ENCODE assay signal across 8 mouse cellular contexts in the genomic region with DNA sequence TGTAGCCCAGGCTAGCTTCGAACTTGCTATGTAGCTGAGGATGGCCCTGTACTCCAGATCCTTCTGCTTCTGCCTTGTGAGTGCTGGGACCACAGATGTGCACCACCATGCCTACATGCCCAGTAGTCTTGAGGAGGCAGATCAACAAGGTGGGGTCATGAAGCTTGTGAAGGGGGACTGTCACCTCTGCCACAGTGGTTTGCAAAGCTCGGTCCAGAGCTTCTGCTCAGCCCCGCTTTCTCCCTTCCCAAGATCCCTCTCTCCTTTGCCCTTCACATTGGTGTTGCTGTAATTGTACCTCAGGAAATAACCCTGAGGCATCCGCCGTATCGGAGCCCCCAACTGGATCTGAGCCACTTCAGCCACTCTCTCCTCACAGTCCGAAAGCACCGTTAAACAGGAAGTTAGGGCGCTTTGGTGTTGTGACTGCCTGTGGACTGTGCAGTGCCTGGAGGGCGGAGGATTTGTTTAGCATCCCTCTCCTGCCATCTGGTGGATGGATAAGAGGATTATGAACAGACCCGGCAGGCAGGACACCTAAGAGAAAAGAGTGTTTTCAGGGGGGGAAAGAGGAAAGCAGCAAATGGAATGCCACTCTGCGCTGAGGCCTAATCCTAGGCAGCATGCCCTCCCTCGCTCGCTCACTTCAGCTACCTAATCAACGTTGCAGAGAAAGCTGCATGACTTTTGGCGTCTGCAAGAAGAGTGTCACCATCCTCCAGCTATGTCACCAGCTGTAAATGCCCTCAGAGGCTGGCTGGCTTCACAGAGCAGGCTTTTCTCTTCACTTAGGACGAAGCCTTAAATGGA. TPM values are rescaled to one million over a fixed set of nuclear protein-coding genes. Genes with fewer than 3 reads are reported as not detected.
DNase-seq lines count a peak whose midpoint lies in the region; ATAC-seq and TF ChIP-seq lines count a peak whose summit lies in the region.

No protein-coding gene starts in this region.

- 19% methylated on average over 17 of the region's 17 CpGs for WGBS in hindbrain, embryonic 11.5 days
- WGBS in lung, postnatal 0 days, result 15% methylated on average over 17 of the region's 17 CpGs

- no peaks in the 10 kb centered on the region for H3K27me3 ChIP-seq in hindbrain, embryonic 11.5 days (ENCODE audit: control insufficient read depth, insufficient read depth, low read length)
- no peaks in the 10 kb centered on the region for H3K27me3 ChIP-seq in lung, postnatal 0 days (replicated peaks; ENCODE audit: insufficient read depth, low read length)

- DNase-seq in NIH3T3 (ENCODE audit: low read depth), result peak; percentile 93
- DNase-seq in cerebellum, adult 9-10 months, result peak; percentile 77
- peak; percentile 59 to 88 for DNase-seq in frontal cortex, adult 2 months (ENCODE audit: extremely low spot score in 1 of 2, low spot score in 1 of 2)
- DNase-seq in hindbrain, embryonic 11.5 days (ENCODE audit: low spot score), result peak; percentile 85
- DNase-seq in layer of hippocampus, adult 9-11 months, result peak; percentile 75
- DNase-seq in lung, postnatal 0 days (ENCODE audit: low spot score), result peak; percentile 94
- peak; percentile 55 for DNase-seq in ovary, postnatal 14 days (ENCODE audit: low spot score)
- DNase-seq in thymus, postnatal 4 days, result peak; percentile 61

- peak overlapping the region; percentile 31 for H3K4me2 ChIP-seq in hindbrain, embryonic 11.5 days (replicated peaks; ENCODE audit: low read depth, low read length)
- H3K4me2 ChIP-seq in lung, postnatal 0 days (replicated peaks; ENCODE audit: low read depth, low read length), result peak overlapping the region; percentile 44

- peak; percentile 93 for TF ChIP-seq CTCF in lung, postnatal 0 days (IDR thresholded peaks at IDR 0.05)

- H3K9me3 ChIP-seq in hindbrain, embryonic 11.5 days (ENCODE audit: control insufficient read depth, low read length), result no peaks in the 10 kb centered on the region
- no peaks in the 10 kb centered on the region for H3K9me3 ChIP-seq in lung, postnatal 0 days (ENCODE audit: low read length)

- H3K27ac ChIP-seq in hindbrain, embryonic 11.5 days (ENCODE audit: low read depth, low read length), result no peak overlapping the region
- no peak overlapping the region for H3K27ac ChIP-seq in lung, postnatal 0 days (ENCODE audit: low read length)

- no peaks in the 10 kb centered on the region for H3K36me3 ChIP-seq in hindbrain, embryonic 11.5 days (ENCODE audit: control insufficient read depth, insufficient read depth, low read length)
- H3K36me3 ChIP-seq in lung, postnatal 0 days (ENCODE audit: insufficient read depth, low read length), result no peaks in the 10 kb centered on the region

- no peak for TF ChIP-seq EP300 in lung, postnatal 0 days (IDR thresholded peaks at IDR 0.05)

- 0 out of 2 replicates have a peak, but pooled peaks cover 2% of the 10 kb centered on the region for H3K4me1 ChIP-seq in hindbrain, embryonic 11.5 days (replicated peaks; ENCODE audit: control insufficient read depth, insufficient read depth, low read length)
- no peaks in the 10 kb centered on the region for H3K4me1 ChIP-seq in lung, postnatal 0 days (ENCODE audit: insufficient read depth, low read depth, low read length)

- peak; percentile 78 for ATAC-seq in hindbrain, embryonic 11.5 days (ENCODE audit: low FRiP score)
- ATAC-seq in lung, postnatal 0 days, result peak; percentile 95

- H3K4me3 ChIP-seq in hindbrain, embryonic 11.5 days (ENCODE audit: low read depth, low read length), result no peak overlapping the region; the same call in 1 of the 2 replicates
- H3K4me3 ChIP-seq in lung, postnatal 0 days (ENCODE audit: low read depth, low read length), result 0 out of 2 replicates have a peak overlapping the region, but pooled peaks have one; percentile 1

- 0 out of 2 replicates have a peak overlapping the region, but pooled peaks have one; percentile 21 for H3K9ac ChIP-seq in hindbrain, embryonic 11.5 days (ENCODE audit: low read depth, low read length)
- H3K9ac ChIP-seq in lung, postnatal 0 days (replicated peaks; ENCODE audit: low read depth), result no peak overlapping the region

RNA-seq across cellular contexts. Expression of gene Mmgt2, which starts 27.2 kb away (rescaled TPM):
- polyA plus RNA-seq in frontal cortex, adult 2 months (2012; rRNA removed), result 44.4 TPM in 2 replicates
- 38.8 and 43.5 TPM in 2 replicates for polyA plus RNA-seq in hindbrain, embryonic 11.5 days (2014; fragmentation: Nextera tagmentation; extraction: Ambion mirVana)
- 22.3 and 27.9 TPM in 2 replicates for polyA plus RNA-seq in lung, postnatal 0 days (2015; fragmentation: Nextera tagmentation; extraction: Ambion mirVana)

RNA-seq across cellular contexts. Expression of gene Lrrc75a, which starts 27.4 kb away (rescaled TPM):
- 19.9 and 23.7 TPM in 2 replicates for polyA plus RNA-seq in frontal cortex, adult 2 months (2012; rRNA removed)
- 16.2 and 16.7 TPM in 2 replicates for polyA plus RNA-seq in hindbrain, embryonic 11.5 days (2014; fragmentation: Nextera tagmentation; extraction: Ambion mirVana)
- 15.0 and 18.2 TPM in 2 replicates for polyA plus RNA-seq in lung, postnatal 0 days (2015; fragmentation: Nextera tagmentation; extraction: Ambion mirVana)

RNA-seq across cellular contexts. Expression of gene Zfp287, which starts 56.0 kb away (rescaled TPM):
- 12.0 and 12.3 TPM in 2 replicates for polyA plus RNA-seq in frontal cortex, adult 2 months (2012; rRNA removed)
- 14.0 and 15.1 TPM in 2 replicates for polyA plus RNA-seq in hindbrain, embryonic 11.5 days (2014; fragmentation: Nextera tagmentation; extraction: Ambion mirVana)
- polyA plus RNA-seq in lung, postnatal 0 days (2015; fragmentation: Nextera tagmentation; extraction: Ambion mirVana), result 2.5 and 3.3 TPM in 2 replicates
